Comparison of ENCODE assay signal across 8 mouse cellular contexts in the genomic region with DNA sequence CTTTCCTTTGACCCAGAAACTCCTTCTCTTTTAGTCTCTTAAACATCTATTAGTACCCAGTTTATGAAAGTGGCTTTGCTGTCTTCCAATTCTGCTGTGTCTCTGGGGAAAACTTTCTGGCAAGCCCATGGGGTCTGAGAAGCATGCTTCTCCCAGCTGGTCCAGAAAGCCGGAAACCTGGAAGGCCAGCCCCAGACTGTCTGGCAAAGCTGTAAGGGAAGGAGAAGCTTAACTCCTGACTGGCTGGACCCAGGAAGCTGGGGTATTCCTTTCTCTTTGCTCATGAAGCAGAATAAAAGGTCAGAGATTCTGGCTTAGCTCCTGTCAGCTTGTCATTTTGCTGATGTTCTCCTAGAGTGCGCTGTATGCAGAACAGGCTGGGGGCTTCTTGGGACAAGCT.
DNase-seq lines count a peak whose midpoint lies in the region; ATAC-seq lines count a peak whose summit lies in the region.

No protein-coding gene starts in this region.

- no peak for ATAC-seq in kidney, embryonic 14.5 days (ENCODE audit: low FRiP score, low TSS enrichment)

- H3K9me3 ChIP-seq in kidney, embryonic 14.5 days (ENCODE audit: control insufficient read depth, low read length), result no peaks in the 10 kb centered on the region

- no peak overlapping the region for H3K9ac ChIP-seq in kidney, embryonic 14.5 days (ENCODE audit: low read depth, low read length)

- H3K4me3 ChIP-seq in kidney, embryonic 14.5 days (ENCODE audit: low read length), result no peak overlapping the region

- peak; percentile 35 for DNase-seq in kidney, adult 11 months
- DNase-seq in adrenal gland, adult 8-10 months, result peak; percentile 18
- DNase-seq in gastrocnemius, adult 8-10 months (ENCODE audit: low spot score in 2 of 2), result peak; percentile 62 to 64
- DNase-seq in kidney, adult 18-20 months, result peak; percentile 23
- peak; percentile 50 for DNase-seq in ovary, postnatal 14 days (ENCODE audit: low spot score)
- no peak for DNase-seq in frontal cortex, adult 2 months (ENCODE audit: extremely low spot score in 1 of 2, low spot score in 1 of 2)
- no peak for DNase-seq in frontal cortex, postnatal 10 days (ENCODE audit: low spot score in 2 of 2)

- H3K4me2 ChIP-seq in kidney, embryonic 14.5 days (replicated peaks; ENCODE audit: low read depth, low read length), result no peak overlapping the region

- 64% methylated on average over 2 of the region's 2 CpGs for WGBS in kidney, embryonic 14.5 days

- no peaks in the 10 kb centered on the region for H3K4me1 ChIP-seq in kidney, embryonic 14.5 days (ENCODE audit: control insufficient read depth, insufficient read depth, low read length)

- H3K36me3 ChIP-seq in kidney, embryonic 14.5 days (ENCODE audit: control insufficient read depth, insufficient read depth, low read length), result no peaks in the 10 kb centered on the region

- H3K27me3 ChIP-seq in kidney, embryonic 14.5 days (ENCODE audit: control insufficient read depth, insufficient read depth, low read length), result no peaks in the 10 kb centered on the region

- no peak overlapping the region for H3K27ac ChIP-seq in kidney, embryonic 14.5 days (ENCODE audit: low read depth, low read length)

Comparison
In these comparisons a context has a peak if more than half of its experiments do, and no peak if none do; other contexts are left out.
1. DNase-seq: peak in kidney, adult 11 months (single experiment), adrenal gland, adult 8-10 months (single experiment), gastrocnemius, adult 8-10 months (2 of 2), kidney, adult 18-20 months (single experiment) and ovary, postnatal 14 days (single experiment); none in frontal cortex, adult 2 months (0 of 2) and frontal cortex, postnatal 10 days (0 of 2).